Mouse (Mus musculus): Measurements from ENCODE around the gene Fkbp10.

DNA sequence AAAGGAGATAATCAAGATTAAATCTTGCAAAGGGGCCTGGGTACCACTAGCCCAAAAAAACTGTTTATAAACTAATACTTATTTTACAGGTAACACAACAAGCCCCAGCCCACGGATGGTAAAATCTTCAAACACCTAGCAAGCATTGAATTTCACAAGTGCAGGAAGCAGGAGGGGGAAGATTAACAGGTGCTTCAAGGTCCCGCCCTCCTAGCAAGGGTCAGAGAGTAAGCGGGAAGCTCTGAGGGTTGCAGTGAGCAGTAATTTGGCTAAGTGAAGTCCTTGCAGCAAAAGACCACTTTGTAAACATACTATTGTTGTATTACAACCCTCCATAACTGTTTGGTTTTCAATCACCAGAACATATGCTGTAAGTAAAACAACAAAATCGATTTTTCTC lies 41.8 kb downstream of the Fkbp10 start:
- TF ChIP-seq CTCF (IDR thresholded peaks at IDR 0.05; ENCODE audit: borderline replicate concordance, insufficient read depth, low read depth, low read length) (no peak), POLR2A (IDR thresholded peaks at IDR 0.05; ENCODE audit: borderline replicate concordance, insufficient read depth, low read length) (no peak)

All from cerebellum, adult 2 months (tissue).